Mouse (Mus musculus): ENCODE data around the gene Aven. TPM values are rescaled to one million over a fixed set of nuclear protein-coding genes. Genes with fewer than 3 reads are reported as not detected.

The Aven gene
- polyA plus RNA-seq, 1 experiment from 2014 or later: 4.6 TPM

DNA sequence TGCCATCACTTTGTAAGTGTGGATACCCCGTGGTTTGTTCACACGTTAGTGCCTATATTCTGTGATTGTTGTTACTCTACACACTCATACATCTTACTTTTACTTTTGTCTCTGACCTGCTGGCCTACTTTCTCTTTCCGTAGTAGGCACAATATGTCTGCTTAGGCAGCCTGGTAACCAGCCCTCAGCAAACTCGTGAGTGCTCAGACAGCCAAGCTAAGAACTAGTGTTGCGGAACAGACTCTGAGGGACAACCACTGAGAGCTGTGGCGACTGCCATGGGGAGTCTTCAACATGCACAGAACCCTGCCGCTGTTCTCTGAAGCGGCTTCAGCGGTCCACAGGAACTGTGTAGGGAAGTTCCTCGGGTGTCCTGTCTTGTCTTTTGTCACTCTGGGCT, 107.5 kb downstream of the Aven start:
- no peaks in the 10 kb centered on the region for H3K4me1 ChIP-seq (replicated peaks; ENCODE audit: control insufficient read depth, insufficient read depth, low read length)
- WGBS: 70% methylated on average over 10 of the region's 10 CpGs
- H3K36me3 ChIP-seq (ENCODE audit: control insufficient read depth, insufficient read depth, low read length): no peaks in the 10 kb centered on the region
- H3K27ac ChIP-seq (ENCODE audit: low read length): no peak overlapping the region
- H3K9me3 ChIP-seq (ENCODE audit: control insufficient read depth, low read length): no peaks in the 10 kb centered on the region
- H3K4me2 ChIP-seq (ENCODE audit: low read depth, low read length): no peak overlapping the region
- no peak for ATAC-seq (ENCODE audit: low read depth)
- H3K9ac ChIP-seq (ENCODE audit: low read length): no peak overlapping the region
- no peak overlapping the region for H3K4me3 ChIP-seq (ENCODE audit: low read length)
- no peaks in the 10 kb centered on the region for H3K27me3 ChIP-seq (ENCODE audit: control insufficient read depth, insufficient read depth, low read depth, low read length)

DNA sequence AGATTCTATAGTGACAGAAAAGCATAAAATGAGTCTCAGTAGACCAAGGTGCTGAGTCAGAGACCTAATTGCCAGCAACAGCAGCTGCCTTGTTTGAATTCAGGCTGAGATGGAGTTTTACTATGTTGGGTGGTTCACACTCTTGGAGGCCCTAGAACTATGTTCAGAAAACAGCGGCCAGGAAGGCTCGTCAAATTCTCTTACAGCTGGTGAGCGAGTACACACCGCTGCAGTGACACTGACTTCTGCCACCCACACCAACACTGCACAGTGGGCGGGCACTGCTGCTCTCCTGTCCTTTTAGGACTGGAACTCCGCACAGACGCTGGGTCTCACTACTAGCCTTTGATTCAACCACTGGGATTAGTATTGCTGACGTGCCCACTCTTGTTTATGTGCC, 109.7 kb downstream of the Aven start:
- Histone ChIP-seq H3K27me3 (ENCODE audit: control insufficient read depth, insufficient read depth, low read depth, low read length) (no peaks in the 10 kb centered on the region), H3K4me1 (replicated peaks; ENCODE audit: control insufficient read depth, insufficient read depth, low read length) (no peaks in the 10 kb centered on the region), H3K36me3 (ENCODE audit: control insufficient read depth, insufficient read depth, low read length) (no peaks in the 10 kb centered on the region), H3K9me3 (ENCODE audit: control insufficient read depth, low read length) (no peaks in the 10 kb centered on the region), H3K9ac (ENCODE audit: low read length) (no peak overlapping the region), H3K4me2 (ENCODE audit: low read depth, low read length) (no peak overlapping the region), H3K27ac (ENCODE audit: low read length) (no peak overlapping the region), H3K4me3 (ENCODE audit: low read length) (no peak overlapping the region)
- no peak for ATAC-seq (ENCODE audit: low read depth)
- WGBS: 66% methylated on average over 8 of the region's 8 CpGs

DNA sequence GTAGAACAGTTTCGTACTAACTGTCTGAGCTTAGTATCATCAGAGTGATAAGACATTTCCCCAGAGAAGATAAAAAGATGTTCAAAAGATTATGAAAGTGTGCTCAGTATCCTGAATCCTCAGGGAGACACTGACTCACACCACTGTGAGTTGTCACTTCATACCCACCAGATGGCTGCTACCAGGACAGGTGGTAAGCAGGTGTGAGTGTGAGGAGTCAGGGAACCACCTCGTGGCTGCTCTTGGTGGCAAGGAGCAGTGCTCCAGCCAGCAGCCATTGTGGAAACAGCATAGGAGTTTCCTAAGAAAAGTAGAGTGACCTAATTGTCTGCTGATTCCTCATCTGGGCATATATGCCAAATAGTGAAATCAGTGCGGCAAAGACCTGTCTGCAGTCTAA, 113.8 kb downstream of the Aven start:
- Histone ChIP-seq H3K27ac (ENCODE audit: low read length) (no peak overlapping the region), H3K9me3 (ENCODE audit: control insufficient read depth, low read length) (no peaks in the 10 kb centered on the region), H3K9ac (ENCODE audit: low read length) (no peak overlapping the region), H3K27me3 (ENCODE audit: control insufficient read depth, insufficient read depth, low read depth, low read length) (no peaks in the 10 kb centered on the region), H3K4me3 (ENCODE audit: low read length) (no peak overlapping the region), H3K36me3 (ENCODE audit: control insufficient read depth, insufficient read depth, low read length) (no peaks in the 10 kb centered on the region), H3K4me2 (ENCODE audit: low read depth, low read length) (no peak overlapping the region), H3K4me1 (replicated peaks; ENCODE audit: control insufficient read depth, insufficient read depth, low read length) (no peaks in the 10 kb centered on the region)
- WGBS: 75% methylated on average over 3 of the region's 3 CpGs
- ATAC-seq (ENCODE audit: low read depth): no peak

DNA sequence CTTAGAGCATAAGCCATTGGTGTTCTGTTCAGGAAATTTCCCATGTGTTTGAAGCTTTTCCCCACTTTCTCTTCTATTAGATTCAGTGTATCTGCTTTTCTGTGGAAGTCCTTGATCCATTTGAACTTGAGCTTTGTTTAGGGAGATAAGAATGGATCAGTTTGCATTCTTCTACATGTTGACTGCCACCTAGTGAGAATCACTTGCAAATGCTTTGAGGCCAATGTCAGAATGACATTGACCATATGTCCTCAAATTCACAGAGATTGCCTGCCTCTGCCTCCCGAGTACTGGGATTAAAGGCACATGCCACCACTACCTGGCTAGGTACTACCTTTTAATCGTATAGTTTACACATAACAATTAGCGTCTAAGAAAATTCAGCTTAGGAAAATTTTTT, 119.9 kb downstream of the Aven start:
- no peak overlapping the region for H3K4me3 ChIP-seq (ENCODE audit: low read length)
- 71% methylated on average over 3 of the region's 3 CpGs for WGBS
- no peak overlapping the region for H3K9ac ChIP-seq (ENCODE audit: low read length)
- no peaks in the 10 kb centered on the region for H3K27me3 ChIP-seq (ENCODE audit: control insufficient read depth, insufficient read depth, low read depth, low read length)
- H3K4me2 ChIP-seq (ENCODE audit: low read depth, low read length): no peak overlapping the region
- H3K36me3 ChIP-seq (ENCODE audit: control insufficient read depth, insufficient read depth, low read length): no peaks in the 10 kb centered on the region
- no peaks in the 10 kb centered on the region for H3K9me3 ChIP-seq (ENCODE audit: control insufficient read depth, low read length)
- H3K4me1 ChIP-seq (replicated peaks; ENCODE audit: control insufficient read depth, insufficient read depth, low read length): no peaks in the 10 kb centered on the region
- ATAC-seq (ENCODE audit: low read depth): no peak
- H3K27ac ChIP-seq (ENCODE audit: low read length): no peak overlapping the region

GRCm38 (mm10) chr2:112614375-112614774, 121.6 kb downstream of the Aven start:
- Histone ChIP-seq H3K9me3 (ENCODE audit: control insufficient read depth, low read length) (no peaks in the 10 kb centered on the region), H3K4me2 (ENCODE audit: low read depth, low read length) (no peak overlapping the region), H3K4me1 (replicated peaks; ENCODE audit: control insufficient read depth, insufficient read depth, low read length) (no peaks in the 10 kb centered on the region), H3K9ac (ENCODE audit: low read length) (no peak overlapping the region), H3K36me3 (ENCODE audit: control insufficient read depth, insufficient read depth, low read length) (no peaks in the 10 kb centered on the region), H3K27ac (ENCODE audit: low read length) (no peak overlapping the region), H3K27me3 (ENCODE audit: control insufficient read depth, insufficient read depth, low read depth, low read length) (no peaks in the 10 kb centered on the region), H3K4me3 (ENCODE audit: low read length) (no peak overlapping the region)
- 77% methylated on average over 7 of the region's 7 CpGs for WGBS
- 0 out of 2 replicates have a peak, but pooled peaks have one; percentile 23 for ATAC-seq (ENCODE audit: low read depth)

DNA sequence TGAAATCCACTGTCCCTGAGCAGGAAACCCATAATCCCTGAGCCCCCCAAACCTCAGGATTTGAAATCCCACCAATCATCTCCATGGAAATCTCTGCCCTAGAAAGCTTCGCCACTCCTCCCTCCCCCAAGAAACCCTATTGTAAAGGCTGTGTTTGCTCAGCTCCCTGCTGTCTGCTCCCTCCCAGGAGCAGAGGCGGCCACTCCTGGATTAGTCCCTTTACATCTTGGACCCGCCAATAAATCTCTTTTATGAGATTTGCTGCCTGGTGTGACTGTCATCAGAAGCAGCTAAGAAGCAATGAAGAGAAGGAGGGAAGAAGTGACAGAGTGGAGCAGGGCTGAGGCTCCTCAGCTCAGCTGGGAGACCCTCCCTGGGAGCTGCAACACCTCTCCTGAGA, 124.4 kb downstream of the Aven start:
- 37% methylated on average over 3 of the region's 3 CpGs for WGBS
- no peaks in the 10 kb centered on the region for H3K4me1 ChIP-seq (replicated peaks; ENCODE audit: control insufficient read depth, insufficient read depth, low read length)
- no peak for ATAC-seq (ENCODE audit: low read depth)

GRCm38 (mm10) chr2:112625156-112625555, 132.4 kb downstream of the Aven start:
- H3K27ac ChIP-seq (ENCODE audit: low read length): no peak overlapping the region
- no peak for ATAC-seq (ENCODE audit: low read depth)
- no peaks in the 10 kb centered on the region for H3K4me1 ChIP-seq (replicated peaks; ENCODE audit: control insufficient read depth, insufficient read depth, low read length)
- WGBS: 80% methylated on average over 3 of the region's 3 CpGs
- H3K4me2 ChIP-seq (ENCODE audit: low read depth, low read length): no peak overlapping the region
- no peak overlapping the region for H3K4me3 ChIP-seq (ENCODE audit: low read length)
- no peaks in the 10 kb centered on the region for H3K27me3 ChIP-seq (ENCODE audit: control insufficient read depth, insufficient read depth, low read depth, low read length)
- no peaks in the 10 kb centered on the region for H3K9me3 ChIP-seq (ENCODE audit: control insufficient read depth, low read length)
- no peak overlapping the region for H3K9ac ChIP-seq (ENCODE audit: low read length)
- H3K36me3 ChIP-seq (ENCODE audit: control insufficient read depth, insufficient read depth, low read length): no peaks in the 10 kb centered on the region

More for the DNA sequence above, 124.4 kb downstream of the Aven start:
- H3K4me2 ChIP-seq (ENCODE audit: low read depth, low read length): no peak overlapping the region
- no peaks in the 10 kb centered on the region for H3K36me3 ChIP-seq (ENCODE audit: control insufficient read depth, insufficient read depth, low read length)
- H3K27me3 ChIP-seq (ENCODE audit: control insufficient read depth, insufficient read depth, low read depth, low read length): no peaks in the 10 kb centered on the region
- H3K9me3 ChIP-seq (ENCODE audit: control insufficient read depth, low read length): no peaks in the 10 kb centered on the region
- no peak overlapping the region for H3K27ac ChIP-seq (ENCODE audit: low read length)
- no peak overlapping the region for H3K9ac ChIP-seq (ENCODE audit: low read length)
- no peak overlapping the region for H3K4me3 ChIP-seq (ENCODE audit: low read length)

DNA sequence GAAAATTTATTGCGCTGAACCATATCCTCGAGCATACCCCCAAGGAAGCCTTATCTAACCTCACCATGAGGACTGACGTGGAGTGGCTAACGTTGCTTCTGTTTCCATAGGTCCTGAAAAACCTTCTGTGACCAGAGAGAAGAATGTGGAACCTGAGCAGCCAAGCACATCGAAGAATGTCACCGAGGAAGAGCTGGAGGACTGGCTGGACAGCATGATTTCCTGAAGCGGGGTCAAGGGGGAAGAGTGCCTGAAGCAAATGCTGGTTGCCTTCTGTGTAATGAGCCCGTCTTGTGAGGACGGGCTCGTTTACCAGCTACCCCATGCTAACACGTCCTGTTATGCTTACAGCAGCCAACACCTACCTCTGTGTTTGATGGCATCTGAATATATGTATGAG, 137.9 kb downstream of the Aven start:
- H3K9me3 ChIP-seq (ENCODE audit: control insufficient read depth, low read length): no peaks in the 10 kb centered on the region
- ATAC-seq (ENCODE audit: low read depth): no peak
- 79% methylated on average over 11 of the region's 11 CpGs for WGBS
- H3K4me2 ChIP-seq (ENCODE audit: low read depth, low read length): no peak overlapping the region
- no peak overlapping the region for H3K9ac ChIP-seq (ENCODE audit: low read length)
- no peaks in the 10 kb centered on the region for H3K27me3 ChIP-seq (ENCODE audit: control insufficient read depth, insufficient read depth, low read depth, low read length)
- no peaks in the 10 kb centered on the region for H3K4me1 ChIP-seq (replicated peaks; ENCODE audit: control insufficient read depth, insufficient read depth, low read length)
- no peak overlapping the region for H3K27ac ChIP-seq (ENCODE audit: low read length)
- H3K4me3 ChIP-seq (ENCODE audit: low read length): no peak overlapping the region
- no peaks in the 10 kb centered on the region; the same call in 1 of the 2 replicates for H3K36me3 ChIP-seq (ENCODE audit: control insufficient read depth, insufficient read depth, low read length)

DNA sequence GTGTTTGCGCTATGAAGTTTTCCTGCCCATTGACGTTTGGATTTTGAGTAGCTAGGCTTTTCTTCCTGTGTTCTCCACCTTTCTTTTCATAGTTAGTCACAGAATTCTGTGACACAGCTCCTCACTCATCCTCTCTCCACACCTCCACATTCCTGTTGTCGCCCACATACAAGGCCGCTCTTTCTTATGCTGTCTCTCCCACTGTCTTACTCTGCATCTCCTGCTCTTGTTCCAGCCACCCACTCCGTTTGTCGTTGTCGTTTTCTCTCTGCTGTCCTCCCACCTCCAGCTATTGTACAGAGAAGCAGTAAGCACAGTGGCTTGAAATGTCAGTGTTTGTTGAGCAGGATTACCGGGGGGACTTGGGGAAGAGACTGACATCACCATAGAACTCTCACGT, 139.8 kb downstream of the Aven start:
- no peaks in the 10 kb centered on the region; the same call in 1 of the 2 replicates for H3K36me3 ChIP-seq (ENCODE audit: control insufficient read depth, insufficient read depth, low read length)
- no peaks in the 10 kb centered on the region for H3K4me1 ChIP-seq (replicated peaks; ENCODE audit: control insufficient read depth, insufficient read depth, low read length)
- no peaks in the 10 kb centered on the region for H3K27me3 ChIP-seq (ENCODE audit: control insufficient read depth, insufficient read depth, low read depth, low read length)
- H3K9me3 ChIP-seq (ENCODE audit: control insufficient read depth, low read length): no peaks in the 10 kb centered on the region
- no peak overlapping the region for H3K4me2 ChIP-seq (ENCODE audit: low read depth, low read length)
- WGBS: 80% methylated on average over 9 of the region's 9 CpGs
- ATAC-seq (ENCODE audit: low read depth): no peak
- no peak overlapping the region for H3K9ac ChIP-seq (ENCODE audit: low read length)
- H3K4me3 ChIP-seq (ENCODE audit: low read length): no peak overlapping the region
- no peak overlapping the region for H3K27ac ChIP-seq (ENCODE audit: low read length)

GRCm38 (mm10) chr2:112637206-112637605, 144.4 kb downstream of the Aven start:
- WGBS: 80% methylated on average over 5 of the region's 5 CpGs
- Histone ChIP-seq H3K4me3 (ENCODE audit: low read length) (no peak overlapping the region), H3K9me3 (ENCODE audit: control insufficient read depth, low read length) (no peaks in the 10 kb centered on the region), H3K4me2 (ENCODE audit: low read depth, low read length) (no peak overlapping the region), H3K4me1 (replicated peaks; ENCODE audit: control insufficient read depth, insufficient read depth, low read length) (no peaks in the 10 kb centered on the region), H3K27me3 (ENCODE audit: control insufficient read depth, insufficient read depth, low read depth, low read length) (no peaks in the 10 kb centered on the region), H3K27ac (ENCODE audit: low read length) (no peak overlapping the region), H3K36me3 (ENCODE audit: control insufficient read depth, insufficient read depth, low read length) (no peaks in the 10 kb centered on the region), H3K9ac (ENCODE audit: low read length) (no peak overlapping the region)
- no peak for ATAC-seq (ENCODE audit: low read depth)
